Mouse (Mus musculus) retina, postnatal 1 day (tissue): ENCODE measurements at regions not wholly inside any gene's neighbourhood (a gene's known extent, or its start where the extent isn't known, plus 50 kb on each side); places are given as distances from the start of the nearest gene placed in this dataset.
A peak's percentile ranks its signal among the peaks of the same experiment; 100 is the strongest.

Experiments used
- DNase-seq: peaks from one replicate; pipeline ENCODE4 v3.0.0-alpha.2; 2012

DNA sequence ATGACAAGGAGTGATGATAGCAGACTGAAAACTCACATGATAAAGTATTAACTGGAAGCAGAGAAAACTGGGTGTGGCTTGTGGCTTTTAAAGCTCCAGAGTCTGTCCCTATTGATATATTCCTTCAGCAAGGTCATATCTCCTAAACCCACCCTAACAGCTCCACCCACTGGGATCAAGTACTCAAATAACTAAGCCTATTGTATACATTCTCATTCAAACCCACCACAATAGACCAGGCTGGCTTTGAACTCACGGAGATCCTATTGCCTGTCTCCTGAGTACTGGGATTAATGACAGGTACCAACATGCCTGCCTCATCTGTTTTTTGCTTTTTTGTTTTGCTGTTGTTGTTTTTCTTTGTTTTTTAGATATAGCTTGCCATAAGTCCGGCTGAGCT, 484.3 kb upstream of the Zfp462 start:
- DNase-seq, result no peak

DNA sequence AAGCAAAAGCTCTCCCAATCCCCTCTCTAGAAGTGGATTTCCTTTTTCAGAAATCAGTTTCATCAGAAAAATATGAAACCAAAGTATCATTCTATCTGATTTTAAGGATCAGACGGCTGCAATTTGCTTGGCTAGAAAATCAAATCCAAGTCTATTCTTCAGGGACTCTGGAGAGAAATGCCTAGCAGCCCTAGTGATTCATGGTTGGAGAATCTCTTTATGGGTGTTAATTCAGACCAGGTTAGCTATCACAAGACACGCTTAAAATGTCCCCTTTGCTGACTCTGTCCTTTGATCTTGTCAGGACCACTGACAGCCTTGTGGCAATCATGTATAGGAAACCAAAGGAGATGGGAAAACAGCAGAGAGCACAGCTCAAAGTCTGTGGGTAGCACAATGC, 475.7 kb upstream of the Zfp462 start:
- no peak for DNase-seq

DNA sequence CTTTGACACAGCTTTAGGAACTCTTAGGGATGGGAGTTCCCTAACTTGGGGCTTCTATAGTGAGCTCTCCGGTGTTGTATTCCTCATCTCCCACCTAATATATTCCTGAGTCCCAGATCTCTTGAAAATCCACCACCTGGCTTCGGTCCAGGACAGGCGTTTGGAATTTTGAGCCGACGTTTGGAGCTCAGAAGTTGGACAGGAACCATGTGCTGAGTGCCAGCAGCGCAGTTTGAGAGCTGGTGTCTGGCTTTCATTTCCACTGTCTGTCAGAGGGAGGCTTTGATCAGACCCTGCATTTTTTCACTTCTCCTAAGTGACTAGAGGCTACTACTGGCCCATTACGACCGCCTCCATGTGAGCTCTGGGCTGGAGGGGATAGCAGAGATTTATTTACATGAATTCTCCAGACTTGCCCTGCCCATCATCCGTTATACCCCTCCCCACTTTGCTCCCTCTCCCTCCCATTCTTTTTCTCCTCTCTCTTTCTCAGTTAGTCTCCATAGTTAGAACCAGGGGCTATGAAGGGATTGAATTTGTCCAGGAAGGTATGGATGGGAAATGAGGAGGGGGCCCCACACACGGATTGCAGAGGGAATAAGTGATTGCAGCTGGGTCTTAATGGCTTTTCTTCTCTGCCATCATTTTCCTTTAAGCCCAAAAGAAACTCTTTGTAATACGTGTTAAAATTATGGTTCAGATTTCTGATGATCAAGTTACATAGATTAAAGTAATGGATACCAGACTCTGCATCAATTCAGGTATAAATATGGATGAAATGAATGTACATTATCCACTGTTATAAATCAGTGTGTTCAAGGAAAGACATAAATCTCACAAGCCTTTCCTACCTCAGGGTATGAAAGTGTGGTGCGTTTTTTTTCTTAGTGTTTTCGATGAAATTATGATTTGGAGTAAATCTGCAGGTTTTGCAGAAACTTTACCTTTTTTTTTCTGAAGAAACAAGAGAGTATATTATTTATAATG, 474.5 kb upstream of the Zfp462 start:
- no peak for DNase-seq

DNA sequence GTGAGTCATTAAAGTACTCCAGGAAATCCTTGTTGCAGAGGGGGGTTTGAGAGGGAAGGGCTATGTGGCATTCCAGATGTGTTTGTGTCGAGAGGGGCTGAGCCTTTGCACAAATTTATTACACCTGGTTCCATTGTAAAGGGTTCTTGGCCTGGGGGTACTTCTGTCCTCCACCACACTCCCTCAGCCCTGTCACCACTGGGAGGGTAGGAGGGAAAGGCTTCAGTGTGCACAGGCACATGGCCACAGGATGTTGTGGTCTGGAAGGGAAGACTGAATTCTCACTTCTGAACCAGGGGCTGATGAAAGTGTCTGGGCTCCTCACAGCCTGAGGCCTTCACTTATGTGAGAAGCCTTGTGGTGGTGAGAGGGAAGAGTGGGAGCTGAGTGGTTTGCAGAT, 473.8 kb upstream of the Zfp462 start:
- no peak for DNase-seq

DNA sequence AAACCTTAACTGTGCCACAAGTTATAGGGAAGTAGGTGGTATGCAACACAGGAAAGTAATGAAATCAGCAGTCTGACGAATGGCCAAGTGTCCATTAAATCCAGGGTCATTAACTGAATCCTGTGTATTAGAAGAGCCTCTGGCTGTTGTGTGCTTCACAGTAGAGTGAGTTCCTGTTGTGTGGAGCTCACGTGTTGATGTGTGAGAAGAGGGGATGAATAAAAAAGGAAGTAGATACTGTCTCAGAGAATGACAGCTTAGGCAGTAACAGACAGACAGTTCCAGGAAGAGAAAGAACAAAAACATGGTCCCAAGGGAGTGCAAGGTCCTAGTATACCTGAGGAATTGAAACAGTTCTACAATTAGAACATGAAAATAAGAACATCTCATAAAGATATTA, 463.1 kb upstream of the Zfp462 start:
- DNase-seq, result no peak

DNA sequence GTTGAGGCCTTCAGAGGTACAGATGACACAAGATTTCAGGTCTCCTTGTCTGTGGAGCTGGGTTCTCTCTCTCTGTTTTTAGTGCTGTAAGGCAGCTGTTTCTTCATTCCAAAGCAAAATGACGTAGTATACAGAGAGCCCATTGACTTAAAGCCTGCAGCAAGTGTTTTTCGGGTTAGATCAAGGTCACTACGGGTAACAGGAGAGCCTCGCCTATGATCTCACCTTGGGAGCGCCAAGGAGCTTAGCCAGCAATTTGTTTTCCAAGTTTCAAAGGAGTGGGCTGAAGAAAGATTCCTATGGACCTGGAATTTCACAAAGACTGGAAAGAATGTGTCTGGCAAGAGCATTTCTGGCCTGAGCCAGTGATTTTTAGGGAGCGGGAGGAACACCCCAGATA, 451.8 kb upstream of the Zfp462 start:
- DNase-seq, result no peak

DNA sequence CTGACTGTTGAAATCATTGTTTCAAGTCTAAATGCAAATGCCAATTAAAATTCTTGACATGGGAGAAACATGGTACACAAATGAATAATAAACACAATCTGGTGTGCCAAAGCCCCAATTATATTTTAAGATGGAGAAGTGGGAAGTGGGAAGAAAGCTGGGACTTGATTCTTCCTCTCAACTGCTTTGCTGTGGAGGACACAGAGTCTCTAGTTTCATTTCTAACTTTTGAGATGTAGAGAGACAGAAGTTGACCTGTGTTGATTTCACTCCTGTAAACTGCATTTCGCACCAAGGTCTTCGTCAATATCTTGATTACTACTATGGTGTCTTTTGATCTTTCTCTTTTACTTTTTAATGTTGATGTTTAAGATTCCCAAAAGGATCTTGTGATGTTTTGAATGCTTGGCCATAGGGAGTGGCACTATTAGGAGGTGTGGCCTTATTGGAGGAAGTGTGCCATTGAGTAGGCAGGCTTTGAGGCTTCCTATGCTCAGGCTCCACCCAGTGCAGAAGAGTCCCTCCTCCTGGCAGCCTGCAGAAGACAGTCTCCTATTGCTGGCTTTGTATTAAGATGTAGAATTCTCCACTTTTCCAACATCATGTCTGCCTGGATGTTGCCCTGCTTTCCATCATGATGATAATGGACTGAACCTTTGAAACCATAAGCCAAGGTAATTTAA, 447.4 kb upstream of the Zfp462 start:
- no peak for DNase-seq

DNA sequence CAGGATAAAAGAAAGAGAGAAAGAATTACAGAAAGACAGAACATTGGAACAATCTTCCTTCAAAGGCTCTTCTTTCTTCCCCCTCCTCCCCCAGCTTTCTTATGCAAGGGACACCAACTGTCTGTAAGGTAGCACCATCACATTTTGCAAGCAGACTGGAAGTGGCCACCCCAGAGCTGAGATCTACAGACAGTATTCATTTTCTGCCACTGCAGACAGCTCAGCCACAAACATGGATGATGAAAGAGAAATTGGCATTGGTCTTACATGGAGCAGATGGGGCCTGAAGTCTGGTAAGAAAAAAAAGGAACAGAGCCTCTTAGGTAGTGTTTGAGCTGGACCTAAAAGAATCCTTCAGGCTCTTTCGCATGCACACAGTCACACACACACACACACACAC, 428.9 kb upstream of the Zfp462 start:
- no peak for DNase-seq

DNA sequence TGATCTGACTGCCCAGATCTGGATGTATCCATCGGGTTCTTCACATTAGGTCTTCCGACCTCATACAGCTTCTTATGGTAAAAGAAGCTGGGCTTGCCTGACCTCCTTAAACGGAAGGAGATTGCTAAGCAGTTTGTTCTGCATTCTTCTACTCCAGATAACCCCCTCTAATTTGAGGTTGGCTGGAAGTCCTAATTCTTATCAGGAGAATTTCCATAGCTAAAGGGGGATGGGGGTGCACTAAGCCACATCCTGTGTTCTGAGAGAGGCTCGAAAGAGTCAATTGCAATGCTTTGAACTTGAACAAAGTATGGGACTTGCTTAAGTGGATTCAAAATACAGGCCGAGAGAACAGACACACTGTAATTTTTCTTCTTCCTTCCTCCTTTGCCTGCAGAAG, 421.6 kb upstream of the Zfp462 start:
- no peak for DNase-seq

DNA sequence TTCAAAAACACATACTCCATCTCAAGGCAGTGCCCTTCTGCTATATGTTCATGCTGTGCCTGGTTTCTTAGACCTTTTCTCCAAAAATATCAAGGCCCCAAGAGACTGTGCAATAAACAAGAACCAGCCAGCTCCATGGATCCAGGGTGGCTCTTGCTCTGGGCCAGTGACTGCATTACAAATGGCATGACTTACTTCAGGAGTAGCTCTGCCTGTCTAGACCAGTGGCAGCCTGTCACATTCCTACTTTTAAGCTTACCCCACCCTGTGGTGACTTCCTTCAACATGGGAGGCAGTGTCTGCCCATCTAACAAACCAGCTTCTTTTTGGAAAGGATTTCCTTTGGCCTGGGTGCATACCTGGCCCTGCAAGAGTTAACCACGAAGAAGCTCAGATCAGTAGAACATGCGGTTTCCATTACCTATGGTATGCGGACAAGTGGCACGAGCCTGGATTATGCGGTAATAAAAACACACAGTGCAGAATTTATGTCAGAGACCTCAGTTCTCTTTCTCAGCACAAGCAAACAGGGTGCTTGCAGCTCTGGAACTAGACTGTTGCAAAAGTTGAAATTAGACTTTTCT, 418.8 kb upstream of the Zfp462 start:
- no peak for DNase-seq

DNA sequence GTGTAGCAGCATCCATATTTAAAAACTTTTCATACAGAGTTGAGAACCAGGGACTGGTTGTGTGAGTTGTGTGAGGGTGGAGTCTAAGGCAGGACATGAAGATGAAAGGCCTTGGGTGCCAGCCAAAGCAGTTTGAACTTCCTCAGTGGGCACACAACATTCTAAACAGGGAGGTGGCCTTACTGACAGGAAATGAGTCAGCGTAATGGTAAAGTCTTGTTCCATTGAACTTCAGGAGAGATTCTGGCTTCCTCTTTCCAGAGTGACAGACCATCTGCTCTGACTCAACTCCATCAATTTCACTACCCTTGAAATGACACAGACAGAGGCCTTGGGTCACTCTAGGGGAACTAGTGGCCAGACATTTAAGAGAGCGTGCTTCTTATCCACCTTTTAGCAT, 417.2 kb upstream of the Zfp462 start:
- no peak for DNase-seq

DNA sequence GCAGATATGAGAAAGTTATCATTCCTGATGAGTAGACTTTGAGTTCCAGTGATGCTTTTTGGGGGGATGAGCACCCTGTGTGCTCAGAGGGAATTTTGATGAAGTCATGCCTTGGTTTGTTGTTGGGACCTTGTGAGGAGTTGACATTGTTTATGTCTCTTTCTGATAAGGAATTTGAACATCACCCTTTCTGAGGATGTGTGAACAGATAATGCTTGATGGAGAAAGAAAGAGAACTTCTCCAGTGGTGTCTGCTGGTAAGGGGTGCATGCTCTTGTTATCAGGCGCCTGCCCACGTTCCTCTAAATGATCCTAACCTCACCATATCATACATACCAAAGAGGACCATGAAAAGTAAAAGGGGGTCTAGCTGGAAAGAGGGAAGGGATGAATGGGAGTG, 413.1 kb upstream of the Zfp462 start:
- DNase-seq, result no peak

DNA sequence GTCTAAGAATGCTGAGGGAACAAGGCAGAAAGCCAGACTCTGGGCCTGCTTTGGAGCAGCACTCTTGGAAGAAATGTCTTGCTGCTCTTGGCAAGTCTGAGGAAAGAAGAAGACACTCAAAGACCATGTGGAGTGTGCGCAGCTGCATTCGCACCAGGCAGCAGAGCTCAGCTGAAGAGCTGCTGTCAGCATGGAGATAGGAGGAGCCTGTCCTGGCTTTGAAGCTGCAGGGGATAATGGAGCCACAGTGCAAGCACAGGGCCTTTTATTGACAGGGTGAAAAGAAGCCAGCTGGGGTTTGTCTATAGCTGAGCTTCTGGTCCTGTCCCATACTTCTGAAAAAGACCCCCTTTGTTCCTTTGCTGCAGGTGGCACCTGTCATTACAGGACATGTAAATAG, 411.0 kb upstream of the Zfp462 start:
- peak; percentile 44 for DNase-seq

DNA sequence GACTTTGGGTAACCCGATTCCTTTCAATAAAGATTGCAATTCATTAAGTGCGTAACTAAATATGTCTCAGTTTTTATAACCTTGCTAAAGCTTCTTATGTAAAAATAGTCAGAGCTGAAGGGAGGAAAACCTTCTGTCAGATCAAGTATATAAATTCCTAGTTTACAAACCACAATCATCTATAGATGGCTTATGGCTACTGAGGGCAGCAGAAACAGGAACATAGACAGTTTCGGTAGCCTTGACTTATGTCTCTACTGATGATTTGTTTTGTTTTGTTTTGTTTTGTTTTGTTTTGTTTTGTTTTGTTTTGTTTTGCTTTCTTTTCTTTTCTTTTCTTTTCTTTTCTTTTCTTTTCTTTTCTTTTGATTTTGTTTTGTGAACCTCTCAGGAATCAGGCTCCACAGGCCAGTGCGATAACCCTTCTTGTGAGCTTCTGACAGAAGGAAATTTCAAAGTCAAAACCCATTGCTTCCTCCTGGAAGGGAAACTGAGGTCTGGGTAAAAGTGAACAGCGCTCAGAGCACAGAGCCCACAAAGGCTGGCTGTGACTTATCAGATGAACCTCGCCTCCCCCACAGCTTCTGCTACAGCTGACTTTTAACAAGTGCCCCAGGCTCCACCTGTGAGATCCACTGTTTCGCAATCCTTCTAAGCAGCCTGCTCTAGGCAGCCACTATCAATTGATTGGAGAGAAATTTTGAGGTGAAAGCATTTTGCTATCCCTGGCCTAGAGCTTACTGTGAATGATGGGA, 391.8 kb upstream of the Zfp462 start:
- DNase-seq, result no peak

DNA sequence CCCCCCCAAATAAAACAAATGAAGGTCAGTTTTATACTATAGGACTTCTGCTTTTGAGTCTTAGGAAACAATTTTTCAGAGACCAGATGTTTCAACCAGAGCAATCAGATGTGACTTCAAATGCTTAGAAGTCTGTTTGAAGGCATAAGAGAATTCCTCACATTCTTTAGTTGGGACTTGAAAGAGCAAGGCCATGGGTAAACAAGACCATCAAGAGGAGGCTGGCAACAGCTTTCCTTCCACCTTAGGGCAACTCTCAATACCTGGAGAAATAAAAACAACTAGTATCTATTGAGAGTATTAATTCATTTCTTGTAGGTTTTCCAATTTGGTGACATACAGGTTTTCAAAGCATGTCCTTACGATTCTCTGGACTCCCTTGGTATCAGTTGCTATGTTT, 381.8 kb upstream of the Zfp462 start:
- DNase-seq, result no peak

DNA sequence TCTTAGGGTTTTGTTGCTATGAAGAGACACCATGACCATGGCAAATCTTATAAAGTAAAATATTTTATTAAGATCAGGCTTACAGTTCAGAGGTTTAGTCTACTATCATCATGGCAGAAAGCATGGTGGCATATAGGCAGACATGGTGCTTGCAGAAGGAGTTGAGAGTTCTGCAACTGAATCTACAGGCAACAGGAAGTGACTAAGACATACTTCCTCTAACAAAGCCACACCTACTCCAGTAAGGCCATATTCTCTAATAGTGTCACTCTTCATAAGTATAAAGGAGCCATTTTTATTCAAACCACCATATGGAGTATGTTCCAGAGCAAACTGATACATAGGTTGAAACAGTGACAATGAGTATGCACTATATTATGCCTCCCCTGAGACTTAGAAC, 371.7 kb upstream of the Zfp462 start:
- no peak for DNase-seq

DNA sequence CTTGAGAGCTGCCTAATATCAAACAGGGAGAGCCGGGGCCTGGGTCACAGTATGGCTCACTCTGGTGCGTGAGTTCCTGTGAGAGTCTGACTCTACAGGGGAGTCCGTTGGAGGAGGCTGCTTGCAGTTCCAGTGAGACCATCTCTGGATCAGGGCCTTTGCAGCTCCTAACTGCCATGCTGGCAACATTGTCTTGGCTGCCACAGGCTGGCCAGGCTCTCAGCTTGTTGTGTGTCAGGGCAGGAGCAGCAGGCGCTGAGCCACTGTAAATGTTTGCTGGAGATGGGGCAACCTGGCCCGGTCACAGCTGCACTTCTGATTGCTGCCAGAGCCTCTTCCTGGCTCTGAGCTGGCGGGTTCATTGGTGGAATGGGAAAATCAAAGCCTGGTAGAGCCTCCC, 357.7 kb upstream of the Zfp462 start:
- DNase-seq, result no peak

DNA sequence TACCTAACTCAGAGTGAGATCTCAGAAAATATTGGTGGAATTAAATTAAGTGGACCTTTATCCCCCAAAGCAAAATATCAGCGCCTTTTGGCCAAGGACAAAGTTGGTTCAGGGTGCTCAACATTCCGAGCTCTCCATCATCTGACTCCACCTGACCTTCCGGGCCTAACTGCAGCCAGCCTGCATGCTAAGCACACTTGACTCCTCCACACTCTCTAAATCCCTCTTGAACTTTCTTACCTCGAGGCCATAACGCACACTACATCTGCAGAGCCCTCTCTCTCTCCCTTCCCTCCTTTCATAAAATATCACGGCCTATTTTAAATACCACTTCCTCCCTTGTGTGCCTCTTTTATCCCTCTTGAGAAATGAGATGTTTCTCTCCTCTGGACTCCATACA, 356.1 kb upstream of the Zfp462 start:
- DNase-seq, result no peak

DNA sequence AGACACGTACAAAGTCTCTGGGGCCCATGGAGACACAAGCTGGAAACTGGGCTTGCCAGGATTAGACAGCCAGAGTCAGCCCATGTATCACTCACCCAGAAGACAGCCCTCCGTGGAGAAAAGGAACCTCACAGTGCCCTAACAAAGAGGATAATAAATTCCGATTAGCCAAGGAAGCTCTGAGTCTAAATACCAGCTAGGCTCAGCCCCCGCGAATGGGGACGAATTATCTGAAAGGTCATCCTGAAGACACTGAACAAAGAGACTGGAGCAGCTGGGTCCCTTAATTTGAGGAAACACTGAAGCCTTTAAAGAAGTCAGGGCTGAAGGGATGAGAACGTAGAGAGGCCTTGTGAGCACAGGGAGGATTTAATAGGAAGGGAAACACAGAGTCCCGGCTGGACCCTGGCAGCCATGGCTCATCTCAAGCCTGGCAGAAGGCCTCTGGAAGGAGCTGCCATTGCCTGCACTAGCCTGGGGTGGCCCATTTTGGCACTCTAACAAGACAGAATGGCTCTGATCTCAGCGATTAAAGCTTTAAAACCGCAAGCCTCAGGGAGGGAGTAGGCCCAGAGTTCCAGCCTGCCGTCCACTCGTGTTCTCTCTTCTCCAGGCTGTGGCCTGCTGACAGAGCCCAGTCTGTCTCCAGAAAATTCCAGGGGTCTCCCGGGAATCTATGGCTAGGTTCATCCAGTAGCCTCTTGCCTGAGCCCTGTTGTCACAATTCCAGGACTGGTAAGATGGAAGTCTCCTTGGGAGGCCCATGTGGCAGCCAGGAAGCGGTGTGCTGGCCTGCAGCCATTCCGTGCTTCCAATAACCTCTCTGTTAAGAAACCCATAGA, 343.0 kb upstream of the Zfp462 start:
- DNase-seq, result peak; percentile 69

DNA sequence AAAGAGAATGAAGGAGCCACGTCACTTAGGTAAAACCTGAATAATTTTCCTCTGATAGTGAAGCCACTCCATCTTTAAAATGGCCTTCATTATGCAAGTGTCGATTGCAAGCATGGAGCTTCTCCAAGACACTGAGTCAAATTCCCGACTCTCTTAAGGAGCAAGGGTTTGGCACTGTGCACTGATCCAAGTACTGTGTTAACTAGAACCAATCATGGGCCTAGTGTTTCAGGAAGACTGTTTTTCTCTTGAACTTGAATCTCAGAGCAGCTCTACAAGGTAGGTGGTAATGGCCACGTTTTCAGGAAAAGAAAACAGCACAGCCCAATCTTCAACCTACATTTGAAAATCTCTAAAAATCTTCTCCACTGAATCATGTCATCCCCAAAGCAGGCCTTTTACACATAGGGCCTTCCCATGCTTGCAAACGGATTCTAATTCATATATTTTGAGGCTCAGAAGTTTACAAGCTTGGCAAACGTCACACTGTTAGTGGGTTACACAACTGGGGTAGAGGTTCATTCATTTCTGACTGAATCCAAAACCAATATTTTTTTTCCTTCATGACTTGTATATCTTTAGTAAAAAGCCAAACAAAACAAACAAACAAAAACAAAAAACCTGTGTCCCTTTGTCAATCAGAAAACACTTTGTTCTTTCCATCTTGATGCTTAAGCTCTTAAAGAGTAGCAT, 342.2 kb upstream of the Zfp462 start:
- DNase-seq, result no peak

DNA sequence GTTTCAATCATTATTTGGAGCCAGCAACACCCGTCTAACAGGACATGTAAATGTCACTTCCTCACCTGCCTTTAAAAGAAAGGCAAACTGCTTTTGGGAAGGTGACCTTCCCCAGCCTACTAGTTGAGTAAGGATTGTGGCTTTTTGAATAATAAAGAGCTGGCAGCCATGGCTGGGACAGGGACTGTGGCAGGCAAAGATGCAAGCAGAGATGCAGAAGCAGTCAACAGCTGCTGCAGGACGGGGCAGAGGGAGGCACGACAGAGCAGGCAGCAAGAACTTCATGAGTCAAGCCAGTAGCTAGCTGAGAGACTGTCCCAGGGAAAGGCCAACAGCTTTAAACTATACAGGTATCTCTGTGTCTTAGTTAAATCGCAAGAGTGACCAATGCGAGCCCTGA, 334.7 kb upstream of the Zfp462 start:
- DNase-seq, result no peak
